Mouse (Mus musculus): ENCODE measurements at regions not wholly inside any gene's neighbourhood (a gene's known extent, or its start where the extent isn't known, plus 50 kb on each side); places are given as distances from the start of the nearest gene placed in this dataset.

GRCm38 (mm10) chr3:101654720-101655119, 50.2 kb upstream of the Atp1a1 start:
- no peak overlapping the region for H3K9ac ChIP-seq
- H3K36me3 ChIP-seq (replicated peaks): no peaks in the 10 kb centered on the region
- no peak for ATAC-seq (ENCODE audit: low FRiP score)
- no peak overlapping the region for H3K27ac ChIP-seq
- H3K4me2 ChIP-seq: no peak overlapping the region
- no peaks in the 10 kb centered on the region for H3K27me3 ChIP-seq
- H3K4me3 ChIP-seq (replicated peaks): no peak overlapping the region
- 87% methylated on average over 4 of the region's 4 CpGs for WGBS
- H3K9me3 ChIP-seq: no peaks in the 10 kb centered on the region
- H3K4me1 ChIP-seq: no peaks in the 10 kb centered on the region
